Mouse (Mus musculus) left cerebral cortex, adult 2 months (tissue): ENCODE data around the gene Dusp12. TPM values are rescaled to one million over a fixed set of nuclear protein-coding genes. Genes with fewer than 3 reads are reported as not detected.

Experiments used
- DNase-seq, 2 experiments: peaks; one replicate each; pipeline ENCODE4 v3.0.0; 2021 to 2022; ENCODE audit warnings: low spot score in 2 of 2, mixed read lengths in 1 of 2; ENCODE audit errors: extremely low spot score in 1 of 2
- H3K27ac ChIP-seq: fragments of 200-600 bp; 2 replicates; pipeline ENCODE4 v1.8.1; 2022
- H3K4me3 ChIP-seq: fragments of 200-600 bp; 2 replicates; pipeline ENCODE4 v1.8.1; 2022
- CTCF ChIP-seq: fragments of 200-600 bp; IDR thresholded peaks from 2 replicates; pipeline ENCODE4 v1.8.1; 2022; ENCODE audit warnings: antibody characterized with exemption, mild to moderate bottlenecking, moderate library complexity
- intact Hi-C: fragments of 180-260 bp; cut with DNase I; formaldehyde crosslinking; loops from one replicate; pipeline ENCODE4 v1.15.1; 2025
- total RNA-seq, 2 experiments: library from RNA; stranded (reverse); gene quantifications; 2 replicates each; pipeline ENCODE4 v1.2.3; 2021

Gene Dusp12
- total RNA-seq, 2 experiments from 2014 or later, result 14.3 to 15.5 TPM

GRCm38 (mm10) chr1:170894603-170895602, 9.6 kb upstream of the Dusp12 start:
- Histone ChIP-seq H3K4me3 (no peak overlapping the region), H3K27ac (no peak overlapping the region)
- intact Hi-C loops, result loop anchor here (5.0 kb wide), 1 partner anchor 207 kb away; no protein-coding TSS in a partner anchor
- peak; percentile 82 for TF ChIP-seq CTCF
- DNase-seq, result no peak

DNA sequence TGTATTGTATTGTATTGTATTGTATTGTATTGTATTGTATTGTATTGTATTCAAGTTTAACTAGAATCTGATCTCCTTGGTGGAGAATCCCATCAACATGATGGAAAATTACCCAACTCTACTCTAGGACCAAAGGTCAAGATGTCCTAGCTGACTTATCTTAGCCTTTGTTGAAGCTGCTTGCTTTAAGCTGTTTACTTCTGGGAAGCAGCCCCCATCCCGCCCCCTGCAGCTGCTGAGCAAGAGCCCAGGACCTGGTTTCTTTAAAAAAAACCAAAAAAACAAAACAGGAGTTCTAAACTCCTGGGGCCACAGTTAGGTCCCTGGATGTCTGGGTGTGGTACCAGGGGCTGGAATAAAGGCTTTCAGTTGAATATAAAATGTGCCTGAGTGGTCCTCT, 6.9 kb upstream of the Dusp12 start:
- DNase-seq, result no peak
- TF ChIP-seq CTCF, result no peak
- H3K4me3 ChIP-seq, result no peak overlapping the region
- no peak overlapping the region for H3K27ac ChIP-seq
- intact Hi-C loops, result no loop called here

DNA sequence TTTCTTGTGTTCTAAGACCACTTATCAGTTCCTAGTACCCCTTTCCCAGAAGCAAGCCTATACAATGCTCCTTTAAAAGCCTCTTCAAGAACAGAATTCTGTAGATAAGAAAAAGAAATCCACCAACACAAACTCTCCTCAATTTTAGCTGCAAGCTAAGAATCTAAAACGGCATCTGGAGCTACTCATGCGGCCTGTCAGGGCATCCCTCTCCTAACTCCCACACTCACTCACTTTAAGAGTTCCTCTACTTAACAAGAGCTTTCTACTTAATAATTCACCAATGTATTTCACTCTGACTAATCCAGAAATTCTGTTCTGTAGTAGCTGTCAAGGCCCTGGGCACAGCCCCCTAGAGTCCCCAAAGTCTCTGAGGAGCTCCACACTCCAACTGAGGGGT, 6.3 kb upstream of the Dusp12 start:
- Histone ChIP-seq H3K4me3 (no peak overlapping the region), H3K27ac (no peak overlapping the region)
- TF ChIP-seq CTCF, result no peak
- DNase-seq, result no peak
- intact Hi-C loops, result no loop called here

GRCm38 (mm10) chr1:170889310-170889709, 4.0 kb upstream of the Dusp12 start:
- intact Hi-C loops, result no loop called here

GRCm38 (mm10) chr1:170886044-170886458, 711 bp upstream of the Dusp12 start:
- no peak for TF ChIP-seq CTCF
- H3K27ac ChIP-seq, result no peak overlapping the region
- H3K4me3 ChIP-seq, result no peak overlapping the region
- intact Hi-C loops, result no loop called here
- no peak for DNase-seq

More at GRCm38 (mm10) chr1:170889310-170889709, 4.0 kb upstream of the Dusp12 start:
- no peak for DNase-seq
- Histone ChIP-seq H3K27ac (no peak overlapping the region), H3K4me3 (no peak overlapping the region)
- no peak for TF ChIP-seq CTCF

GRCm38 (mm10) chr1:170884390-170884789, 950 bp downstream of the Dusp12 start:
- TF ChIP-seq CTCF, result no peak
- Histone ChIP-seq H3K4me3 (peak overlapping the region; percentile 98), H3K27ac (no peak overlapping the region)
- DNase-seq, result no peak
- intact Hi-C loops, result no loop called here

DNA sequence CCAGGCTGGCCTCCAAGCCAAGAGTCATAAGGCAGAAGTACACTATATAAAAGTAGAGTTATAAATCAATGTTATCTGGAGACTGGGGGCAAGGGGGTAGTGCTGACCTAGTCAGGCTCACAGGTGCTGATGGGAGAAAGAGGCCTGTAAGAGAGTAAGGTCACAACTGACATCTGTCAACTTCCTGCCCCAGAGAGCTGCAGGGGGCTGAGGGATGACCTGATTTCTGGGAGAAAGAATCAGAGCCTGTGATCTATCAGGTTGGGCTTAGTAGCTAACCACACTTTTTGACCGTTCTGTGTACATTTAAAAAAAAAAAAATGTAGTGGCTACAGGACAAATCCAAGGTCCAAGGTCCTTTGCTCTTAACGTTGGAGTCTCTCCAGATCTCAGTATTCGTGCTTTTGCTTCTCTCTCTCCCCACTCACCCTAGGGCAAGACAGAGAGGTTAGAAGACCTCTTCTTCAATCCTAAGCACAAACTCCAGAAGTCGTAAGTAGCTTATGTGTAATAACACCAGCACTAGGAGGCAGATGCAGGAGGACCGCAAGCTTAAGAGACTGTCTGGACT, 2.3 kb downstream of the Dusp12 start:
- Histone ChIP-seq H3K4me3 (no peak overlapping the region), H3K27ac (no peak overlapping the region)
- no peak for TF ChIP-seq CTCF
- intact Hi-C loops, result no loop called here
- DNase-seq, result no peak

DNA sequence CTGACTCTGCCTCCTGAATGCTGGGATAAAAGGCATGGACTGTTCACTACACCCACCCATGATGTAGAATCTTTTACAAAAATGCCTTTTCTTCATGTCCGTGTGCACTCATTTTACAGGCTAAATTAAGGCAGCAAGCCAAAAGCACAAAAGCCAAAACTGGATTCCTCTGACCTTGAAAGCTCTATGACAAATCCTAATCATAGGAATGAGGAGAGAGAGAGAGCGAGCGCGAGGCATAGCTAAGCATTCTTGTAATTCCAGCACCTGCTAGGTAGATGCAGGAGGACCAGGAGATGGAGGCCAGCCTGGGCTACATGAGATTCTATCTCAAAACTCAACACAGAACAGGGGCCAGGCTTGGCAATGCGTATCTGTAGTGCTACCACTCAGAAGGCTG, 8.4 kb downstream of the Dusp12 start:
- no peak overlapping the region for H3K27ac ChIP-seq
- no peak overlapping the region for H3K4me3 ChIP-seq
- no peak for DNase-seq
- intact Hi-C loops, result no loop called here
- no peak for TF ChIP-seq CTCF

- DNase-seq, result no peak
- TF ChIP-seq CTCF, result no peak
- intact Hi-C loops, result no loop called here
These were observed 9.7 kb downstream of the Dusp12 start for GRCm38 (mm10) chr1:170875676-170876075.

DNA sequence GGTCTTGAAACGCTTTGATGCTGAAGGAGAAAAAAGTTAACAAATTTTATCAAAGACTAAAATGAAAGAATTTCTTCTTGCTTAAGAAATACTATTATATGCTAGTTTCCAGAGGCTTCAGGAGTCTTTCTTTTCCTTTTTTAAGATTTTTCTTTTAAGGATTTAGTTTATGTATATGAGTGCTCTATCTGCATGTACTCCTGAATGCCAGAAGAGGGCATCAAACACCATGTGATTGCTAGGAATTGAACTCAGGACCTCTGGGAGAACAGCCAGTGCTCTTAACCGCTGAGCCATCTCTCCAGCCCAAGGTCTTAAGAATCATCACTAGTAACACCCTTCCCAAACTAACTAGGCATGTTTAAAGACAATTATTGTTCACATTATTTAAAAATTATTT, 13.4 kb downstream of the Dusp12 start:
- intact Hi-C loops, result no loop called here
- no peak; the same call in 1 of the 2 replicates for TF ChIP-seq CTCF
- Histone ChIP-seq H3K27ac (no peak overlapping the region), H3K4me3 (no peak overlapping the region)
- DNase-seq, result no peak

More at GRCm38 (mm10) chr1:170875676-170876075, 9.7 kb downstream of the Dusp12 start:
- Histone ChIP-seq H3K27ac (no peak overlapping the region), H3K4me3 (no peak overlapping the region)

- TF ChIP-seq CTCF, result no peak
- DNase-seq, result no peak
- Histone ChIP-seq H3K27ac (no peak overlapping the region), H3K4me3 (no peak overlapping the region)
- intact Hi-C loops, result no loop called here
These were observed 13.9 kb downstream of the Dusp12 start for GRCm38 (mm10) chr1:170871402-170871801.

DNA sequence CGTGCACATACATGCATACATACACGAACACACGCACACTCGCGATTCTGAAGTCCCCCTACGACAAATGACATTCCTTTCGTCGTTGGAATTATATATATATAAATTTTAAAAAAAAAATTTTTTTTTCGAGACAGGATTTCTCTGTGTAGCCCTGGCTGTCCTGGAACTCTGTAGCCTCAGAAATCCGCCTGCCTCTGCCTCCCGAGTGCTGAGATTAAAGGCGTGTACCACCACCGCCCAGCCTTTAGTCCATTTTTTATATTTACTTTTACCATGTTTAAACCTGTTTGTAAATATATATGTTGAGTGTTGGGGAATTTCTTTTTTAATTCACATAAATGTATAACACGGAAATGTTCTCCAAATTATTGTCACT, 16.4 kb downstream of the Dusp12 start:
- TF ChIP-seq CTCF, result no peak
- DNase-seq, result no peak
- intact Hi-C loops, result no loop called here
- 0 out of 2 replicates have a peak overlapping the region, but pooled peaks have one; percentile 50 for H3K27ac ChIP-seq
- peak overlapping the region; percentile 76 for H3K4me3 ChIP-seq
